Mouse (Mus musculus): ENCODE data around the gene Dock9. TPM values are rescaled to one million over a fixed set of nuclear protein-coding genes. Genes with fewer than 3 reads are reported as not detected.

The Dock9 gene
- total RNA-seq, 2 experiments from 2014 or later, result 202 to 212 TPM

DNA sequence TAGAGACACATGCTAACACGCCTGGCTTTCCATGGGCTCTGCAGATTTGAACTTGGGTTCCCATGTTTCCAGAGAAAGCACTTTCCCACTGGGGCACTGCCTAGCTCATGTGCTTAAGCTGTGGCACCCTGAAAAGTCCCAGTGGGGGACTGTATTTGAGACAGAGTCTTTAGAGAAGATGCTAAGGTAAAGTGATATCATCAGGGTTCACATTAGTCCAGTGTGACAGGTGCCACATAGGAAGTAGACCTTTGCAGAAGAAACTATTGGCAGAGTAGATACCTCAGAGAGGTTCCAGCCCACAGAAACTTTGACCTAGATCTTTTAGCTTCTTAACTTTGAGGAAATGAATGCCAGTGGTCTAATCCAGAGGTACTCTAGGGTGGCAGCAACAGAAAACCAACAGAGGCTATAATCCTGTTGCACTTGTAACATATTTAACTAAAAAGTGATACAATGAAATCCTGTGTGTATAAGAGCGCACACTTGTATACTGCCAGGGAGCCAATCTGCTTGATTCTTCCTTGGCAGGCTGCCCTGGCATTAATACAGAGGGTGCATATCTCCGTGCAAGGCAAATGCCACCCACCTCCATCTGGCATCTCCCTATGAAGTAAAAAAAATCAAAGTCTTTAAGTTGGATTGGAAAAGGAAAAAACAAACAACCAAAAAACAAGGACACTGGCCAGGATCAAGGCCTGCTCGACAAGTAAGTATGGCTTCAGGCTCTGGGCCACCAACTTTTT lies 179.8 kb downstream of the Dock9 start:
- DNase-seq, result peak; percentile 83 to 84

DNA sequence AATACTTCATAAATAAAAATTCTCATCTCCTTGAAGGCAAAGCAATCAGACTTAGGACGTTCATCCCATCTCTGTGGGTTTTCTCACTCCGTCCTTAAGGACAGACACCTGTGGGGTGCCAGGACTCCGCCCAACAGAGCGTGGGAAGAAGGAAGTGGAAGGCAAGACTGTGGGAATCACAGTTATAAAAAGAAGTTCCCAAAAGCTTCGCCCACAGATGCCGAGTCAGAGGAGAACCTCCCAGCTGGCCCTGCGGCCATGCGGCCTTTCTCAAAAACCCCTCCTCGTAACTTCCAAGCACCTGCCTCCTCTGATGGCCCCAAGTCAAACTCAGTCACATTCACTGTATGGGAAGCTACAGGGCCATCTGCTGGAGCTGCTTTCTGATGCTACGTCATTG lies 182.2 kb downstream of the Dock9 start:
- DNase-seq, result no peak

DNA sequence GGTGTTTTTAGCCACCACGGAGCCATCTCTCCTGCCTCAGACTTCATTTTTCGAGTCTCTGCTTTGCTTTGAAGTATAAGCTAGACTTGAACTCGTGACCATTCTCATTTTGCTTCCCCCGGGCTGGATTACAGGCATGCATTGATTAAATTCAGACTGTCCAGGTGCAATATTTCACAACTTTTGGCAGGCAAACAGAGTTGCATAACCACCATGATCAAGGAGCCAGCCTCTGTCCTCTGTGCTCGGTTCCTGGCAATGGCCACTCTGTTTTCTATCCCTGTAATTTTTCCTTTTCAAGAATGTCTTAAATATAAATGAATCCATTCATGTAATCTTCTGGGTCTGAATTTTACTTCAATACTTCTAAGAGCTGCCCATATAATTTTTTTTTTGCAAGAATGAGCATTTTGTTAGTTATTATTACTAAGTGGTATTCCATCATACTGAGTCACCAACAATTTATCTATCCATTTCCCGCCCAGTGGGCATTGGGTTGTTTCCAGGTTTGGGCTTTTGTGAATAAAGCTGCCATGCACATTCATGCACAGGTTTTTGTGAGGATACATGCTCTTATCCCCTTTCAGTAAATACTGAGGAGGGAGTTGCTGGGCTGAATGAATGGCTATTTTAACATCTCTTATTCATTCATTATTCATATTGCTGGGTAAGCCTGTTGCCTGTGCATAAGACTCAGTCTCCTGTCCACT lies 183.0 kb downstream of the Dock9 start:
- DNase-seq, result no peak

DNA sequence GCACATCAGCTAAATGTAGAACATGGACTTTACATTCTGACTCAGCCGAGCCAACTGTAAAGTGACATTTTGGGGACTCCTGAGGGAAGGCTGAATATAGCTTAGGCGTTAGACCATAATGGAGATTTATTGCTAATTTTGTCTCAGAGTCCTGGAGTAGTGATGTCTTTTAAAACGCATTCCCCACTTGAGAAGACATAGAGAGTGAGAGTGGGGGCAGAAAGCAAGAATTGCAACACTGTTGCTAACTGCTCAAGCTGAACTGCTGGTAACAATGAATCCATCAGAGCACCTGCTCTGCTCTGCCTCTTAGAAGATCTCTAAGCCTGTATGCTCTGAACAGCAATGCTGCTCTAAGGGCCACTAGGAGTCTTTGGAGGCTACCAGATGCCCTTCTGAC lies 184.1 kb downstream of the Dock9 start:
- DNase-seq, result no peak

DNA sequence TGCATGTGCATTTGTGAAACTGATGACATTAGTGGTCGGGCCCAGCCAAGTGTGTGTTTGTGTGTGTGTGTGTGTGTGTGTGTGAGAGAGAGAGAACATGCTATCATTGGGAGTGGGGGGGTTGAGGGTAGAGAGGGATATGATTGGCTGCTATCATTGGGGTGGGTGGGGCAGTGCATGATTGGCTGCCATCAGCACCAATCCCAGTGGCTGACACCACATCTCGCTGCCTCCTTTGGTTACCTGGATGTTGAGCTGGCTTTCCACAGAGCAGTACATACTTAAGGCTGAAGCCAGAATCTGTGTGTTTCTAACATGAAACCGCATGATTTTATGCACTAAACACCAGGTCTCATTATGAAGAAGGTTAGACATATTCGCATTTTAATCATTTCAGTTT lies 184.7 kb downstream of the Dock9 start:
- no peak for DNase-seq

DNA sequence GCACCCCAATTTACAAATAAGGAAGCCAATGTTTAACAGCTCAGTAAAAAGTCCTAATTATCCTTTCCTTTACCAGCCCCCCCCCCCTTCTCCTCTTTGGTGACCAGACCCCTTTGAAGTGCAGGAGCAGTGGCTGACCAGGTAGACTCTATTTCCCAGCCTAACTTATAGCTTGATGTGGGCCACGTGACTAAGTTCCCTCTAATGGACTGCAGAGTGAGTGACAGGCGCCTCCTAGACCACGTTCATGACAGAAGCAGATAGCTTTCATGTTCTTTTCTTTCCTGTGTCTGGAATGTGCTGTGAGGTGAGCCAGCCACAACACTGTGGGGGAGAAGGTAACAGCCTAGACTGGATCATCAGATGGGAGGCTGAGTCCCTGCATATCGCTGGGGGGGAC lies 186.1 kb downstream of the Dock9 start:
- DNase-seq, result no peak

DNA sequence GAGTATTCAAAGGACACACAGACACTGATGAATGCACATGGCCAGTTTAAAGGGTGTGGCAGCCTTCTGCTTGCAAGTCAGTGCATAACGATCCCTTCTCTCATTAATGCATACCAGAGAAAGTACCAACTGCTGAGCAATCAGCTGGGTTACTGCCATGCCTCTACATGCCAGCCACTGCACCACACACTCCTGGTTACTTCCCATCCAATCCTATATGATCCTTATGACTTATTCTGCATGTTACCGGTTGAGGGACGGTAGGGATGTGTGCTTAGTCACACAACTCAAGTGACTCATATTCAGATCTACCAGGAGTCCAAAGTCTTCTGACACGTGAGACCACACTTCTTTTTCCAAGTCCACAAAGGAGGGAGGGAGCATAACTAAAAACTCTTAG lies 186.5 kb downstream of the Dock9 start:
- DNase-seq, result no peak

DNA sequence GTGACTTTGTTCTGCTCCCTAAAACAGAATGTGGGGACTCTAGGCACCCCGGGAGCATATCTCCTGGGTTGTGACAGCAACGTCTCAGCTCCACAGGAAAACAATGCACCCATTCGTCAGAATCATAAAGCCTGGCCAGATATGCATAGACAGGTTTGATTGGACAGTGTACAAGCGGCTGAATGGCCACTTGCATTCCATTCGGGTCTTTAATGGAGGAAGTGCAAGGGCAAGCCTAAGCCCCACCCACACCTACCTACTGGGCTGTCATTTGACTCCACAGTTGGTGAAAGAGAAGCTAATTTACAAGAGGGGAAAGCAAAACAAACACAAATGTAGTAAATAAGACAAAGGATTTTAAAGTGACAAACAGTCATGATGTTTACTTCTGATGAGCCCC lies 189.1 kb downstream of the Dock9 start:
- DNase-seq, result no peak

DNA sequence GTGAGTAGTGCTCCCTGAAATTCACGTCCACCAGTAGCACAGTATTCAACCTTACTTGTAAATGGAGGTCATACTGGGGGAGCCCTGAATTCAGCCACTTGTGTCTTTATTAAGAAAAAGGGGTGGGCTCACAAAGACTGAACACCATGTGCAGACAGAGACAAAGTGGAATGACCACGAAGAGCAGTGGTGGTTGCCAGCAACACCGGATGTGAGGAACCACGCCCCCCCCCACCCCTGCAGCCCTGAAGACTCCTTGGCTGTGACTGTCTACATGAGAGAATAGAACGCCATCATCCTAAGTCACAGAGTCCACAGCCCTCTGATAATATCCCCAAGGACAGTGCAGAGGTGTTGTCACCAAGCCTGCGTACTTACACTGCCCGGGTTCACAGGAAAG lies 191.2 kb downstream of the Dock9 start:
- no peak for DNase-seq

DNA sequence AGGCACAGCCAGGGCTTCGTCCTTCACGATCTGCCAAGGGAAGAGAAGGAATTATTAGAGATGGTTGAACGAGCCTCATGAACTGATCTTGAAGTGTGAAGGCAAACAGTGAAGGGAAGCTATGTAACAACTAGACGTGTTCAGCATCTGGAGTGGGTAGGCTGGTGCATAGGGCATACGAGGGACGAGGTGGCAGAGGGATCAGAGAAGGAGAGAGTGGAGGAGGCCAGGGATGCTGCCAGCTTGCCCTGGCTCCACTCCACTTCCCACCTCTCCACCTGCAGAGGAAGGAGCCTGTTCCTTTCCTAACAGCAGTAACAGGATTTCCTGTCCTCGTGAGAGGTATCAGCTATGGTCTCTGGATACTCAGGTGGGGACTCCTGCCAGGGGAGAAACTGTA lies 192.4 kb downstream of the Dock9 start:
- DNase-seq, result no peak

DNA sequence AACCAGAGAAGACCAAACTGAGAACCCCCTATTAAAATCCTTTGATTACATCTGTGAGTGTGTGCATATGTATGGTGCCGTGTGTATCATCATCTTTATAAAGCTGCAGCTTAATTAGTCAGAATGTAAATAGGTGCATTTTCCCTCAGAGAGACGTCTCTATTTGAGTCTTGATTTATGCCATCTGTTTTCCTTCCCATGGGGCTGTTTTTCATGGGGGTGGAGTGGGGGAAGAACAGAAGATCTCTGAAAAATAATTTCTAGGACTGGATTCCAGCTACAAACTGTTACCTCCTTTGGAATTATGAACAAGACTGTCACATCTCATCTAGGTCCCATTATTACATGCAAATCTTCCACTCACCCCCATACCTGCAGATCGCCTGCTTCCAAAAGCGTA lies 193.1 kb downstream of the Dock9 start:
- DNase-seq, result no peak

DNA sequence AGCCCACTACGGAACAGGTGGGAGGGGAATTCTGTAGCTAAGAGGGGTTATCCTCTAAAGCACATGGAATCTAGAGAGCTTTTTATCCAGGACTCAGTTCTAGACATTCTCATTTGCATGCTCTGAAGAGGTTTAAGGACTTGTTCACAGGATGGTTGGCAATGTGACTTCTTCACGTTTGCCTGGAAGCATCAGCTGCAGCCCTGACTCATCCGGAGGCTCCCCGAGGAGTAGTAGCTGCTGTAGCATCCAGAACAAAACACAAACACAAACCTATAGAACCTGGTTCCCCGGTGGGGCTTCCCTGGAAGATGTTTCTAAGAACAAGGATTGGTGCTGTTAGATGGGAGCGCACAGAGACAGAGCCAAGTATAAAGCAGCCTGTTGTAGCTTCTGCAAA lies 195.0 kb downstream of the Dock9 start:
- no peak for DNase-seq

DNA sequence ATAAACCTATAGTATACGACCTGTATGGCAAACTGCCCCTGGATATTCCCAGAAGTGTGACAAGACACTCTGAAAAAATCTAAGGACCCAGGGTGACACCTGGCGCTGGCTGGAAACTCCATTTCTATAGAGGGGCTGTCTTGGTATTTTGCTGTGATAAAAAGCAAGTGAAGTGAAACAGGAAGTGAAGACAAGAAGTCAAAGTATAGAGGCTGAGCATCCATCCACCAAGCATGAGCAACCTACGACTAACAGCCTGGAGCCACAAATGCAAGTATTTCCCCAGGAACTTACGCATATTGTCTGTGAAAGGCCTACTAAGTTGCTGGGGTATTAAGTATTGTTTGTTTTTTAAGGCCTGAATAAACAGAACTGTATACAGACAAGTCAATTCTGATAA lies 197.1 kb downstream of the Dock9 start:
- DNase-seq, result no peak

DNA sequence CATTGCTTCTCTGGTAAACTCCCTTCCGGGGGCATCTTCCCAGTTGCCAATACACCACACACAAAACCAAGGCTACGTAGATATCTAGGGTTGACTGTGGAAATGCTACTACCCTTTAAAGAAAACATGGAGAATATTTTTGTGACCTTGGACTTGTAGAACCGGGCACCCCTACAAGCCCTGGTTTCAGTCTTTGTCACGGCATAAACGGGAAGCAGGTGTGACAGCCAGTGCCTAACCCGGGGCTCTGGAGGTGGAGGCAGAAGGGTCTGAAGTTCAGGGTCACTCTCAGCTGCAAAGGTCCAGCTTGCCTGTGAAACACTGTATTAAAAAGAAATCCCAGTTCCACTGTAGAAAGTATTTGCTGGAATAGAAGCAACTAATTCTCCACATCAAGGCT lies 200.6 kb downstream of the Dock9 start:
- DNase-seq, result no peak

DNA sequence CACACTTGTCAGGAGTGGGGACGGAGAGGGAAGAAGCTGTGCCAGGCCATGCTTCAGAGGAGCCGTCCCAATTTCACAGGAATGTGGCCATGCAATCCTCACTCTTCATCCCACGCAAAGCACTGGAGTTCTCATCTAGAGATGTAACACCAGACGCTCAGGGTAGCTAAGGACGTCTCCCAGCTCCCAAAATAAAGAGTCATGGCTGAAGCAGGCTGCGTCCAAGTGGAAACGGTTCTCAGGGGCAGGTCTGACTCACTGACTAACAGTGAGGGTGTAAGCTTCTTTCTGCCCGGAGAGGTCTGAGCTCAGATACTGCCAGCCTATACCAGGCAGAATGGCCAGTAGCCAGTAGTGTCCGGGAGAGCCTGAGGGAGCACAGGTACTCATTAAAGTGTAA lies 201.0 kb downstream of the Dock9 start:
- DNase-seq, result no peak

DNA sequence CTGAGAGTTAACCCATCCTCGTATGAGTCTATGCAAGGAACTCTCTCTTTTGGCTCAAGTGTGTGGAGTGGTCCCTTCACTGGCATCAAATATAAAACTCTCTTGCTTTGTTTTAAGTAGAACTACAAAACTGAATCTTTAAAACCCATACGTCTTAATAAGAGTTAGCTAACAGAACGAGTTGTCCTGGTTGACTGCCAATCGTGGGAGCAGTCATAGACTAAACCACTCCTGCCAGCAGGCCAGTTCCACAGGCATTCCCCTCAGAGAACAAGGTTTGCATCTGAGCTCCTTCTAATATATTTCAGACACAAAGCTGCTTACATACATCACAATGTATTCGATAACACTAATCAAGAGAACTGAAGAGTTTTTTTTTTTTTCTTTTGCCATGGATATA lies 203.0 kb downstream of the Dock9 start:
- DNase-seq, result no peak

DNA sequence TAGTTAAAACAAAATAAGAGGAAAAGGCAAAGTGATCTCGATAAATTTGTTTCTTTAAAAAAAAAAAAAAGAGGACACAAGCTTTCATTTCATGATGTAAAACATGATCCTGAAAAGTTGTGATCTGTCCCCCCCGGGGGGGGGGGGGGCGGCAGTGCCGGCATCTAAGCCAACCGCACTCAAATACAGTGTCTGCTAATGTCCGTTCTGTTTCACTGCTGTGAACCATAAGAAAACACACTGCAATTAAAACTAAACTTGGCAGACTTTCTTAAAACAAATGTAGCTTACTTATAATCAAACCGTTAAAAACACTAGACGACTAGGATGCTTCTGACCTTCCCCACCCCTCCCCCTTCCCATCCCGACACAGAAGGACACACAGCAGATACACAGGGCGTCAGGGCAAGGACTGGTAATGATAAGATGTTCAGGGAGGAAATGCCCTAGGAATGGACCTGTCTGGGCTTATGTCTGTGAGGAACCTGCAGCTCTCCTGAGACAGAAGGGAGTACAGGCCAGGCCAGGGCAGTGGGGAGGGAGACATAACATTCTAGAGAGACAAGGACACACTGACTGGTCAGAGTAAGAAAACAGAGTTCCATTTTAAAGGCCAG lies 204.2 kb downstream of the Dock9 start:
- DNase-seq, result no peak

DNA sequence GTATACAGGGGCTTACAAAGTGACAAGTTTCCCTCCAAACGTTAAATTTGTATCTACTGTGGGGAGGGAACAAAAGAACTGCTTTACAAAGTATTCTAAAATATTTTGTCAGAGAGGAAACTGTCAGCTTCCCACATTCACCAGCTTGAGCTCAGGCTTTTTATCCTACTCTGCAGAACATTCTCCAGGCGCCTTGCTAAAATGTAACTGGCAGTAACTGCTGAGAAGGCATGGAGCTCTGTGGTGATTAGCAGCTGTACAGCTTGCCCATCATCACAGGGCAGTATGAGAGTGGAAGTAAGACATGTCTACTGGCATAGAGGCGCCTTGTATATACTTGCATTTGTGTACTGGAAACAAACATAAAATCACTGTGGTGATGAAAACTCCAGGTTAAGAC lies 204.7 kb downstream of the Dock9 start:
- no peak for DNase-seq

DNA sequence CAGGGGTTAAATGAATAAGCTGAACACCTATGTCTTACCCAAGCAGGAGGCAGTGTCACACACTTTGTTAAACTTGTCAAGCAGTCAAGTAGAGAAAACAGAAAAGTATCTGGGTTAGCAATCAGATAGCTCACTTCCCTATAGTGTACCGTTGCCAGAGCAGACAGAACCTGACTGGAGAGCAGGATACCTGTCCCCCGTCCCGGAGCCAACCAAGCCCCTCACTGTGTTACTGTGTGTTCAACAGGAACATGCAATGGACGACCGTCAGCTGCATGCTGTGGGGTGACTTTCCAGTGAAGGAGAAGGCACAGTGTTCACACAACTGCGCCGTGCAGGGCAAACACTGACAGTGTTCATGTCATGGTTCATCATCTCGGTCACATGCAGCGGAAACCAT lies 205.3 kb downstream of the Dock9 start:
- no peak for DNase-seq

DNA sequence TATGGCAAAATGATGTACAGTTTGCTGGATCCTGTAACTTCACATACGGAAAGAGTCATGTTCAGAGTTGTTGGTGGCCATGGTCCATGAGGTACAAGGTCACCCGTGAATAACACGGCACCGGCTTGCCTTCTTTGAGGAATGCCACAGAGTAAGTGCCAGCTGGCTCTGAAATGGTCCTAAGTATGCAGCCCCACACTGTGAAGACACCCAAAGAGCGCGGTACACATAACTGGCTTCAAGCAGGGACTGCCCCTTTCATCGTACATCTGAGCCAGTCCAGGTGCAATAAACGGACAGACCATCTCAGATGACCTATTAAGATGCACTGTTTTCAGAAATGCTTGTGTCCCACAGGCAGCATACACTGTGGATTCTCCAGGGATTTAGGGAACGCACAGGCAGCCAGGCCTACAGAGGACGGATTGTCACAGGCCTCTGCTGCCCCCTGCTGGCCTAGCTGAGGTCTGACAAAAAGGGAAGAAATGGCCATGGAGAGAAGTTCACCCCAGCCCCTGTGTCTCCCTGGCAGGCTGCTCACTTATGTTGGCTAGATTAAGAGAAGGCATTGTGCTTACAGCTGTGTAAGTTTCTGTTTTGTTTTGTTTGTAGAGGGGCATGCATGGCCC lies 208.4 kb downstream of the Dock9 start:
- DNase-seq, result peak; percentile 60 to 70

DNA sequence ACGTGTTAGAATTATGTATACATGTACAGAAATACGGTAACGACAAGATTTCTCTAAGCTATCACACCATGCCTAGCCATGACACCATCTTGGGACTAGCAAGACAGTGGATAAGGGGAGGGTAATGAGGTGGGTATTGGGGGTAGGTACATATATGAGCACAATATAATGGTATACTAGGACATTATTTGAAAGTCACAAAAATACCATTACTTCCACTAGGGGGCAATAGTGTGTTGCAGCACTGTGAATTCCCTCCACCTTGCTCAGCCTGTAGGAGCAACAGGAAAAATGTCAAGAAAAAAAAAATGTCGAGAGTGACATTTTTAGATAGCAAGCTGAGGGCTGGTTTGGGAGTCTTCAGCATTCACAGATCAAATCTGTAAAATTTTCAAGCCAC lies 209.2 kb downstream of the Dock9 start:
- no peak for DNase-seq

DNA sequence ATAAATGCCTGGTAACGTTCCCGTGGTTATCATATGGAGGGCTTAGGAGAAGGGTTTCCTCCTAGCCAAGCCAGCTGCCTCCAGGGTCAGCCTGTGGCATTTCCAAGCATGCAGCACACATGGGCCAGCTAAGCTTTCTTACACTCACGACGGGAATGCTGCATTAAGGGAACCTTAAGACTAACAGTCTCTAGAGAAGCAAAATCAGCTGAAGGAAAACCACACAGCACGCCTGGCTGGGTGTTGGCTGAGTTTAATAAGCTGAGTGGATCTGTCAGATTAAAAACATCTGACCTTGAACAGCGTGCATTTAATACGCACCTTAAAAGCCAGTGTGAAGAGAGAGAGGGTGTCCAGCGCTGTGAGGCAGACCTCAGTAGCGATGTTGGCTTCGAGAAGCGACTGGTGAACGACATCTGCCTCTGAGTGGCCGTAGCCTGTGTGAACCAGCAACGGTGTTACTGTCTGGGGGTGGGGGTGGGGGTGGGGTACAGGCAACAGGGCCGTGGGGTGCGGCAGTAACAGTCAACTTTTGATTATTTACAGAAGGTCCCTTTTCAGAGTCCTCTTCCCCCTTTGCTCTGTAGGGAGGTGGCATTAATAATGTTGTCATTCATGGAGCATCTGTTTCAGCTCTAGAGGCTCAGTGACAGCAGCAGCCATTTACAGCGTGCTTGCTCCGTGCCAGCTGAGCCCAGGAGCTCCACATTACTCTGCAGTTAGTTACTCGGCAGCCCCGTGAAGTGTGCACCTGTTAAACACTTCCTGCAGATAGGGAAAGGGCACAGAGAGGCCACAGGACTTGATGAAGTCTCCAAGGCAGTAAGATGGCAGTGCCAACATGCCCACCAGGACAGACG lies 211.5 kb downstream of the Dock9 start:
- no peak for DNase-seq

DNA sequence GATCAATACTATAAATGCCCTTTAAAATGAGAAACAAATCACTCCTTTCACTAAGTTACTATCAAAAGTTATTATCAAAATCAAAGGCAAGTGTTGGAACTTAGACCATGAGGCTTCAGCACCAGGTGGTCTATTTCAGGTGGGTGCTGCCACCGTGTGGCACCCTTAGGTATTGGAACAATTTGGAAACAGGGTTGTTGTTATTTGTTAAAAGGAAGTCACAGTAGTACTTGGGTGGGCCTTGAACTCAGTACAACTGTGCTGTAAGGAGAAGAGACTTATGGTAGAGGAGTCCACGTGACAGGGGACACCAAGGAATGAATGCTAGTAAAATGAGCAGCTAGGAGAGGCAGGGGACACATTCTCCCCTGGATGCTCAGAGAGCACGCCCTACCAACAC lies 218.6 kb downstream of the Dock9 start:
- no peak for DNase-seq

Data from layer of hippocampus, postnatal 36 days (tissue).